ENCODE assay signal across 15 mouse cellular contexts in the genomic region with DNA sequence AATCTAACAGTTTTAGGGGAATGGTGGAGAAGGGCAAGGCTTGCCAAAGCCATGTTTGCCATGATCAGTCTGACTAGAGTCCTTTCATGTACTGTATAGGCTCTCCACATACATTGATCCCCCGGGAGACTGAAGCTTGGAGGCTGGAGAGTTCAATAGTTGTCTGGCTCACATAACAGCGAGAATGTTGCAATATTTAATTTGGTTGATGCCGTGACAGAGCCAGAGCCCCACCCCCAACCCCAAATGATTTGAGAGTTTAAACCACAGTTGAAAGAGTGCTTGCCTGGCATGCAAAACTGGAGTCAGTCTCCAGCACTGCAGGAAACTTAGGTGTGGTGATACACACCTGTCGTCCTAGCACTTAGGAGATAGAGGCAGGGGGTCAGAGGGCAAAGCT. TPM values are rescaled to one million over a fixed set of nuclear protein-coding genes. Genes with fewer than 3 reads are reported as not detected.
"Had no signal": no experiment of that assay in that cellular context is flagged by ENCODE, and none has a peak within 500 bp of the region (broad histone marks: within the 10 kb centered on the region; RNA-seq: fewer than 3 reads in every experiment).

No protein-coding gene starts in this region.

- H3K36me3 ChIP-seq: intestine, embryonic 15.5 days; limb, embryonic 13.5 days; midbrain, embryonic 10.5 days; neural tube, embryonic 15.5 days had no signal

- H3K4me3 ChIP-seq: intestine, embryonic 15.5 days; limb, embryonic 13.5 days; midbrain, embryonic 10.5 days; myocyte; neural tube, embryonic 15.5 days had no signal

- H3K27me3 ChIP-seq: intestine, embryonic 15.5 days; limb, embryonic 13.5 days; neural tube, embryonic 15.5 days had no signal

- H3K27ac ChIP-seq: intestine, embryonic 15.5 days; limb, embryonic 13.5 days; liver, embryonic 14.5 days; neural tube, embryonic 15.5 days had no signal

- H3K9me3 ChIP-seq: intestine, embryonic 15.5 days; limb, embryonic 13.5 days; midbrain, embryonic 10.5 days; neural tube, embryonic 15.5 days had no signal

- DNase-seq: kidney, adult 18-20 months; kidney, postnatal 14 days; left cerebral cortex, postnatal 4 days; midbrain, embryonic 14.5 days; right cerebral cortex, adult 18-20 months; right cerebral cortex, postnatal 25 days; thymus, postnatal 36 days had no signal

- H3K4me2 ChIP-seq: intestine, embryonic 15.5 days; limb, embryonic 13.5 days; neural tube, embryonic 15.5 days had no signal

- H3K4me1 ChIP-seq: intestine, embryonic 15.5 days had no signal

- ATAC-seq: intestine, embryonic 15.5 days; lung, postnatal 0 days had no signal

- H3K9ac ChIP-seq: intestine, embryonic 15.5 days; limb, embryonic 13.5 days; liver, embryonic 14.5 days; neural tube, embryonic 15.5 days had no signal

RNA-seq across cellular contexts. Expression of a gene that starts 49.8 kb away (rescaled TPM):
- polyA plus RNA-seq: kidney, embryonic 14.5 days; midbrain, embryonic 14.5 days; neural tube, embryonic 15.5 days had no signal
